Mouse (Mus musculus) spleen, postnatal 36 days (tissue): ENCODE results near the gene Commd9.

Experiments
- DNase-seq, 2 experiments: peaks; one replicate each; pipeline ENCODE4 v3.0.0; 2022; ENCODE audit warnings: low spot score in 2 of 2, mixed read lengths in 1 of 2

Commd9 gene

GRCm38 (mm10) chr2:101909326-101910080 lies 23.5 kb downstream of the Commd9 start:
- DNase-seq = no peak

- DNase-seq = no peak
Measured at GRCm38 (mm10) chr2:101918518-101918917, 32.5 kb downstream of the Commd9 start.

GRCm38 (mm10) chr2:101920136-101920554 lies 34.1 kb downstream of the Commd9 start:
- no peak for DNase-seq

- no peak for DNase-seq
Measured at GRCm38 (mm10) chr2:101922302-101922701, 36.3 kb downstream of the Commd9 start.

- no peak for DNase-seq
Measured at GRCm38 (mm10) chr2:101923181-101923580, 37.1 kb downstream of the Commd9 start.

- DNase-seq = no peak
Measured at GRCm38 (mm10) chr2:101925183-101925582, 39.1 kb downstream of the Commd9 start.

- no peak for DNase-seq
Measured at GRCm38 (mm10) chr2:101925591-101926188, 39.6 kb downstream of the Commd9 start.

GRCm38 (mm10) chr2:101932169-101932936 lies 46.3 kb downstream of the Commd9 start:
- no peak for DNase-seq

GRCm38 (mm10) chr2:101933301-101933700 lies 47.3 kb downstream of the Commd9 start:
- DNase-seq = no peak

GRCm38 (mm10) chr2:101935006-101935405 lies 49.0 kb downstream of the Commd9 start:
- DNase-seq = no peak

GRCm38 (mm10) chr2:101950716-101951520 lies 64.9 kb downstream of the Commd9 start:
- DNase-seq = no peak
